Mouse (Mus musculus) limb, embryonic 14.5 days (tissue): ENCODE results near the gene E2f7. TPM values are rescaled to one million over a fixed set of nuclear protein-coding genes. Genes with fewer than 3 reads are reported as not detected.
A peak's percentile ranks its signal among the peaks of the same experiment; 100 is the strongest.

ENCODE experiments used
- ATAC-seq: fragments of 200-750 bp; cut with Nextera tagmentation; 2 replicates; pipeline ENCODE4 v1.8.0; 2017; ENCODE audit warnings: low read depth, moderate number of reproducible peaks, moderate TSS enrichment; ENCODE audit not compliant: low FRiP score
- DNase-seq: peaks from one replicate; pipeline ENCODE4 v3.0.0-alpha.2; 2015; ENCODE audit warnings: low spot score
- H3K27ac ChIP-seq: fragments of 300-500 bp; sonication (generic); replicated peaks from 2 replicates; pipeline ENCODE4 v1.5.1; 2014; ENCODE audit warnings: low read depth, mild to moderate bottlenecking, low read length, moderate library complexity, mixed read lengths
- H3K27me3 ChIP-seq: fragments of 300-500 bp; sonication (generic); 2 replicates; pipeline ENCODE4 v1.6.1; 2014; ENCODE audit warnings: low read length, mixed read lengths; ENCODE audit not compliant: control insufficient read depth, insufficient read depth
- H3K36me3 ChIP-seq: fragments of 300-500 bp; sonication (generic); 2 replicates; pipeline ENCODE4 v1.6.1; 2014; ENCODE audit warnings: mild to moderate bottlenecking, low read length, moderate library complexity, mixed read lengths; ENCODE audit not compliant: control insufficient read depth, insufficient read depth
- H3K4me1 ChIP-seq: fragments of 300-500 bp; sonication (generic); 2 replicates; pipeline ENCODE4 v1.6.1; 2014; ENCODE audit warnings: antibody characterized with exemption, low read length, mixed read lengths; ENCODE audit not compliant: control insufficient read depth, insufficient read depth
- H3K4me2 ChIP-seq: fragments of 300-500 bp; sonication (generic); replicated peaks from 2 replicates; pipeline ENCODE4 v1.6.1; 2014; ENCODE audit warnings: low read depth, mild to moderate bottlenecking, low read length, moderate library complexity; ENCODE audit not compliant: severe bottlenecking
- H3K4me3 ChIP-seq: fragments of 300-500 bp; sonication (generic); replicated peaks from 2 replicates; pipeline ENCODE4 v1.5.1; 2014; ENCODE audit warnings: low read length
- H3K9ac ChIP-seq: fragments of 300-500 bp; sonication (generic); 2 replicates; pipeline ENCODE4 v1.6.1; 2014; ENCODE audit warnings: mild to moderate bottlenecking, low read depth, low read length, moderate library complexity; ENCODE audit not compliant: severe bottlenecking
- H3K9me3 ChIP-seq: fragments of 300-500 bp; sonication (generic); 2 replicates; pipeline ENCODE4 v1.6.1; 2016; ENCODE audit warnings: low read length; ENCODE audit not compliant: control insufficient read depth
- POLR2A ChIP-seq: fragments of 200-500 bp; IDR thresholded peaks from 2 replicates; pipeline ENCODE4 v1.8.0; 2012; ENCODE audit warnings: inconsistent platforms, mild to moderate bottlenecking, moderate library complexity, borderline replicate concordance; ENCODE audit not compliant: insufficient read depth, insufficient read length; ENCODE audit errors: extremely low read depth
- WGBS: fragments of 180-500 bp; shearing (Covaris S2); extraction: QIAGEN DNeasy Blood & Tissue Kit; methylation state at CpG from one replicate; pipeline ENCODE4 v1.1.7; 2014; 5-methylcytosine and 5-hydroxymethylcytosine counted together
- polyA plus RNA-seq, 2 experiments: library from polyadenylated mRNA; depleted of rRNA in 1 of 2; stranded (reverse) in 1 of 2; unstranded in 1 of 2; fragments of >200 nt; fragmentation: Nextera tagmentation in 1 of 2; extraction: Ambion mirVana in 1 of 2; gene quantifications; 2 replicates each; pipeline versions ENCODE4 v1.2.1 to v1.2.3; 2012 to 2014

The E2f7 gene
- polyA plus RNA-seq, 2 experiments, result 8.4 to 17.2 TPM

DNA sequence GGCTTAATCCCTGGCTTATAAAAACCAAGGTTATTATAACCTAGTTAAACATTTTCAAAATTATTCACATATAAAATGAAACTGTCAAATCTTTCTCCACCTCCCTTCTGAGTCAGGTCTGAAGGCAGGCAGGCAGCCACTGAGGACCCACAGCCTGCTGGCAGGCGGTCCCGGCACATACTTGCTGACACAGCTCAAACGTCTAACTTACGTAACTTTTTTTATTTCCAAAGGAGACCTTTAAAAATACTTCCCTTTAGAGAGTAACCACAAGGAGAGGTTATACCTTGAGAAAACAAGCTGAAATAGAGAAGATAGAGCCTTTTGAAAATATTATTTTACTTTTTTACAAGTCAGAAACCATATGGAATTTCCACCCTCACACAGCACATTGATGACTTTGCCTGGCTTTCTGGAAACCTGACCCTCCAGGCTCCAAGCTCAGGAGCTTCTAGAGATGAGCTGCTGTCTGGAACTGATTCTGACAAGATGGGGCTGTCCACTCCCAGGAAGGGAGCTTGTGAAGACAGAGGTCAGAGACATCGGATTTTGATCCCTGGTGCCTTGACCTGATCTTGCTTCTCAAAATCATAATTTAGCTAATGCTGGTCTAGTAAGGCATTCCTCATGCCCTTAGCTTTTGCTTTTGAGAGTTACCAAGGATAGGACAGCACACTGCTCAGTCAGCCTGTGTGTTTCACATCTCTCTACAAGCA, 59.9 kb downstream of the E2f7 start:
- DNase-seq (peak; percentile 60), ATAC-seq (peak; percentile 86)
- Histone ChIP-seq H3K27ac (peak overlapping the region; percentile 71), H3K4me3 (no peak overlapping the region), H3K4me2 (no peak overlapping the region), H3K36me3 (no peaks in the 10 kb centered on the region), H3K9me3 (no peaks in the 10 kb centered on the region), H3K9ac (no peak overlapping the region), H3K4me1 (peaks cover 37% of the 10 kb centered on the region), H3K27me3 (no peaks in the 10 kb centered on the region)
- 14% methylated on average over 5 of the region's 5 CpGs for WGBS
- no peak for TF ChIP-seq POLR2A

DNA sequence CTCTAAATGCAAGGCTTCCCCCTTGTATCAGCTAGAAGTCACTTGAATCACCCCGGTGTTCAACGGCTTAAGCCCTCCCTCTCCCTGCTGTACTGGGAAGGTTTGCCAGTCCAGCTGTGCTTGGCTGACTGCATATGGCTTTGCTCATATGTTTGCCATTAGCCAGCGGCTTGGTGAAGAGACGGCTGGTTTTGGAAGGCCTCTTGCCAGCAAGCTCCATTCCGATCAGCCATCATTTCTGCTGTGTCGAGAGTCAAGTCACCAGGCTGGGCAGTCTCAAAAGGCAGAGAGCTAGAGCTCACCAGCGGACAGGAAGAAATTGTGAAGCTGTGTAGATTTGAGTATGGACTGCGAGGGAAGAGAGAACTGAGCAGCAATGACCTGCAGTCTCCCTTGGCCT, 61.2 kb downstream of the E2f7 start:
- Histone ChIP-seq H3K27ac (0 out of 2 replicates have a peak overlapping the region, but pooled peaks have one; percentile 26), H3K9ac (no peak overlapping the region), H3K4me1 (peaks cover 37% of the 10 kb centered on the region), H3K9me3 (no peaks in the 10 kb centered on the region), H3K4me2 (no peak overlapping the region), H3K27me3 (no peaks in the 10 kb centered on the region), H3K4me3 (no peak overlapping the region), H3K36me3 (no peaks in the 10 kb centered on the region)
- ATAC-seq, result peak; percentile 41; the same call in 1 of the 2 replicates
- TF ChIP-seq POLR2A, result no peak
- 26% methylated on average over 8 of the region's 8 CpGs for WGBS
- DNase-seq, result peak; percentile 57

DNA sequence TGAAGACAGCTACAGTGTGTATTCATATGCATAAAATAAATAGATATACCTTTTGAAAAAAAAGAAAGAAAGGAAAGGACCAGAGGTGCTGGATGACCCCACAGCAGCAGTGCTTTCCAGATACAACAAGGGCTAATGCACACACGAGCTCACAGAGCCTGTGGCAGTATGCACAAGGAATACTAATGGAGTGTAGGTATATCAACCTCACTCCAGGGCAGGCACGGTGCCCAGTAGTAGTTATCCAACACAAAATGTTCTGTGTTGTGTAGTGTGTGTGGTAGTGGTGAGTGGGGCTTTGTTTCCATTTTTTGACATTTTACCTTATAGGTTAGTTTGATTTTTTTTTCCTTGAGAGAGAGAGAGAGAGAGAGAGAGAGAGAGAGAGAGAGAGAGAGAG, 65.3 kb downstream of the E2f7 start:
- no peak for ATAC-seq
- peaks cover 13% of the 10 kb centered on the region for H3K4me1 ChIP-seq
- no peak for DNase-seq
- 73% methylated on average over 2 of the region's 2 CpGs for WGBS
- no peak overlapping the region for H3K9ac ChIP-seq
- no peak overlapping the region for H3K4me2 ChIP-seq
- TF ChIP-seq POLR2A, result no peak
- H3K4me3 ChIP-seq, result no peak overlapping the region
- H3K9me3 ChIP-seq, result no peaks in the 10 kb centered on the region
- no peaks in the 10 kb centered on the region for H3K27me3 ChIP-seq
- H3K36me3 ChIP-seq, result no peaks in the 10 kb centered on the region
- H3K27ac ChIP-seq, result no peak overlapping the region

GRCm38 (mm10) chr10:110811209-110811861, 66.1 kb downstream of the E2f7 start:
- no peak for DNase-seq
- no peaks in the 10 kb centered on the region for H3K36me3 ChIP-seq
- H3K27ac ChIP-seq, result no peak overlapping the region
- 38% methylated on average over 10 of the region's 10 CpGs for WGBS
- no peak overlapping the region for H3K4me3 ChIP-seq
- peaks cover 5% of the 10 kb centered on the region; the same call in 1 of the 2 replicates for H3K4me1 ChIP-seq
- H3K27me3 ChIP-seq, result no peaks in the 10 kb centered on the region
- no peaks in the 10 kb centered on the region for H3K9me3 ChIP-seq
- no peak for TF ChIP-seq POLR2A
- no peak overlapping the region for H3K4me2 ChIP-seq
- ATAC-seq, result no peak
- H3K9ac ChIP-seq, result no peak overlapping the region

GRCm38 (mm10) chr10:110811862-110812225, 66.6 kb downstream of the E2f7 start:
- no peak overlapping the region for H3K4me2 ChIP-seq
- no peak overlapping the region for H3K4me3 ChIP-seq
- 29% methylated on average over 2 of the region's 2 CpGs for whole genome bisulfite sequencing
- H3K27me3 ChIP-seq, result no peaks in the 10 kb centered on the region
- no peak for TF ChIP-seq POLR2A
- no peaks in the 10 kb centered on the region for H3K36me3 ChIP-seq
- H3K9me3 ChIP-seq, result no peaks in the 10 kb centered on the region
- no peak for ATAC-seq
- H3K27ac ChIP-seq, result no peak overlapping the region
- H3K4me1 ChIP-seq, result peaks cover under 1% of the 10 kb centered on the region; the same call in 1 of the 2 replicates
- DNase-seq, result no peak
- no peak overlapping the region for H3K9ac ChIP-seq
